8 mouse cellular contexts compared by ENCODE assay signal in genomic region chr16:13255855-13256635, GRCm38 (mm10). TPM values are rescaled to one million over a fixed set of nuclear protein-coding genes. Genes with fewer than 3 reads are reported as not detected.
DNase-seq lines count a peak whose midpoint lies in the region; ATAC-seq and TF ChIP-seq lines count a peak whose summit lies in the region.

Gene Mrtfb (plus strand): TSS chr16:13256481.

- H3K27me3 ChIP-seq in forebrain, embryonic 14.5 days (replicated peaks; ENCODE audit: control insufficient read depth, insufficient read depth, low read length), result no peaks in the 10 kb centered on the region
- no peaks in the 10 kb centered on the region for H3K27me3 ChIP-seq in liver, postnatal 0 days (ENCODE audit: insufficient read depth, low read length)
- no peaks in the 10 kb centered on the region for H3K27me3 ChIP-seq in neural tube, embryonic 13.5 days

- intact Hi-C loops in heart, postnatal 14 days (cut with DNase I), result loop anchor here (2.0 to 5.0 kb wide), 2 partner anchors 64 to 103 kb away; no protein-coding TSS in a partner anchor

- no peak for TF ChIP-seq EP300 in liver, postnatal 0 days (IDR thresholded peaks at IDR 0.05; ENCODE audit: low read depth)

- no peaks in the 10 kb centered on the region for H3K9me3 ChIP-seq in ES-E14 (ENCODE audit: control insufficient read depth, insufficient read depth, low read depth, low read length)
- H3K9me3 ChIP-seq in forebrain, embryonic 14.5 days (replicated peaks; ENCODE audit: control insufficient read depth, low read length), result no peaks in the 10 kb centered on the region
- H3K9me3 ChIP-seq in liver, postnatal 0 days (ENCODE audit: low read length), result no peaks in the 10 kb centered on the region
- H3K9me3 ChIP-seq in neural tube, embryonic 13.5 days, result no peaks in the 10 kb centered on the region

- TF ChIP-seq CTCF in liver, postnatal 0 days (IDR thresholded peaks at IDR 0.05; ENCODE audit: low read depth), result 0 out of 2 replicates have a peak, but pooled peaks have one; percentile 3

- peak; percentile 94 for ATAC-seq in forebrain, embryonic 14.5 days
- ATAC-seq in liver, postnatal 0 days, result peak; percentile 90
- peak; percentile 93 for ATAC-seq in neural tube, embryonic 13.5 days (ENCODE audit: low read depth)

- peak within 1 kb of the TSS; percentile 93 for H3K9ac ChIP-seq in ES-E14 (ENCODE audit: insufficient read depth, low read depth, low read length, poor library complexity, severe bottlenecking)
- peak within 1 kb of the TSS; percentile 89 for H3K9ac ChIP-seq in forebrain, embryonic 14.5 days (ENCODE audit: low read length)
- H3K9ac ChIP-seq in liver, postnatal 0 days (replicated peaks), result peak within 1 kb of the TSS; percentile 83
- H3K9ac ChIP-seq in neural tube, embryonic 13.5 days, result peak within 1 kb of the TSS; percentile 92

- peak within 1 kb of the TSS; percentile 68; the same call in 1 of the 2 replicates for H3K27ac ChIP-seq in ES-E14 (ENCODE audit: insufficient read depth, low read depth, low read length, poor library complexity, severe bottlenecking)
- peak within 1 kb of the TSS; percentile 78 for H3K27ac ChIP-seq in forebrain, embryonic 14.5 days (ENCODE audit: low read depth, low read length)
- peak within 1 kb of the TSS; percentile 81 for H3K27ac ChIP-seq in liver, postnatal 0 days (ENCODE audit: low read depth)
- H3K27ac ChIP-seq in neural tube, embryonic 13.5 days (replicated peaks), result peak within 1 kb of the TSS; percentile 74

- WGBS in forebrain, embryonic 14.5 days, result under 1% methylated on average over 33 of the region's 56 CpGs
- 2% methylated on average over 36 of the region's 56 CpGs for WGBS in liver, postnatal 0 days (ENCODE audit: insufficient replicate concordance)
- WGBS in neural tube, embryonic 13.5 days, result 1% methylated on average over 44 of the region's 56 CpGs

- DNase-seq in ES-E14 (ENCODE audit: low read depth, low spot score), result peak; percentile 73
- DNase-seq in cerebellum, adult 11 months, result peak; percentile 89
- DNase-seq in forebrain, embryonic 14.5 days (ENCODE audit: low spot score), result peak; percentile 90
- peak; percentile 93 to 94 for DNase-seq in heart, postnatal 14 days
- peak; percentile 88 for DNase-seq in layer of hippocampus, adult 11-12 months (ENCODE audit: low spot score)
- peak; percentile 91 for DNase-seq in liver, postnatal 0 days
- DNase-seq in telencephalon, adult 2 months (ENCODE audit: low read depth, low spot score), result peak; percentile 63

- peaks cover 0 to 2% of the 10 kb centered on the region in 2 experiments; a peak in 1 of 4 replicates for H3K4me1 ChIP-seq in ES-E14 (ENCODE audit: control insufficient read depth in 2 of 2, insufficient read depth in 2 of 2, low read length in 2 of 2, poor library complexity in 1 of 2)
- peaks cover 3% of the 10 kb centered on the region; the same call in 1 of the 2 replicates for H3K4me1 ChIP-seq in forebrain, embryonic 14.5 days (ENCODE audit: control insufficient read depth, insufficient read depth, low read length)
- peaks cover 18% of the 10 kb centered on the region for H3K4me1 ChIP-seq in liver, postnatal 0 days (ENCODE audit: insufficient read depth)
- H3K4me1 ChIP-seq in neural tube, embryonic 13.5 days (replicated peaks), result peaks cover 25% of the 10 kb centered on the region

- in situ Hi-C loops in ES-E14 (cut with MboI; ENCODE audit: low sequenced_read_pairs in 2 of 2, unreplicated experiment in 2 of 2), result no loop called here

- peak within 1 kb of the TSS; percentile 88 for H3K4me2 ChIP-seq in forebrain, embryonic 14.5 days (ENCODE audit: low read length)
- peak within 1 kb of the TSS; percentile 93 for H3K4me2 ChIP-seq in liver, postnatal 0 days (ENCODE audit: low read depth, low read length)
- peak within 1 kb of the TSS; percentile 92 for H3K4me2 ChIP-seq in neural tube, embryonic 13.5 days

- peak within 1 kb of the TSS; percentile 84 to 91 for H3K4me3 ChIP-seq in ES-E14 (ENCODE audit: insufficient read depth in 1 of 2, low read depth in 1 of 2, low read length in 2 of 2, poor library complexity in 1 of 2, severe bottlenecking in 1 of 2)
- H3K4me3 ChIP-seq in forebrain, embryonic 14.5 days (ENCODE audit: low read depth, low read length), result peak within 1 kb of the TSS; percentile 79
- H3K4me3 ChIP-seq in liver, postnatal 0 days (ENCODE audit: low read depth, low read length), result peak within 1 kb of the TSS; percentile 78
- H3K4me3 ChIP-seq in neural tube, embryonic 13.5 days, result peak within 1 kb of the TSS; percentile 83

- H3K36me3 ChIP-seq in ES-E14 (ENCODE audit: control insufficient read depth, insufficient read depth, low read length, poor library complexity, severe bottlenecking), result no peaks in the 10 kb centered on the region
- H3K36me3 ChIP-seq in forebrain, embryonic 14.5 days (ENCODE audit: control insufficient read depth, insufficient read depth, low read length), result no peaks in the 10 kb centered on the region
- H3K36me3 ChIP-seq in liver, postnatal 0 days (replicated peaks; ENCODE audit: insufficient read depth, low read length), result no peaks in the 10 kb centered on the region
- H3K36me3 ChIP-seq in neural tube, embryonic 13.5 days, result no peaks in the 10 kb centered on the region

TF ChIP-seq in ES-E14, 5 proteins besides CTCF, POLR2A, EP300 and RAD21:
- TF ChIP-seq ZNF384 (IDR thresholded peaks at IDR 0.05; ENCODE audit: low read depth, low read length) (no peak), ZC3H11A (IDR thresholded peaks at IDR 0.05; ENCODE audit: borderline replicate concordance, low read depth, low read length) (no peak), MAFK (IDR thresholded peaks at IDR 0.05; ENCODE audit: insufficient read depth, low read depth, low read length) (no peak), HCFC1 (IDR thresholded peaks at IDR 0.05; ENCODE audit: borderline replicate concordance, insufficient read depth, low read length) (no peak; the same call in 1 of the 2 replicates), CHD2 (IDR thresholded peaks at IDR 0.05; ENCODE audit: low read depth, low read length) (peak; percentile 97)

RNA-seq across cellular contexts. Expression of gene Mrtfb, which starts in this region (rescaled TPM):
- total RNA-seq in ES-E14 (2012; rRNA removed), result 8.3 and 9.6 TPM in 2 replicates
- 13.6 and 15.6 TPM in 2 replicates for polyA plus RNA-seq in forebrain, embryonic 14.5 days (2014; fragmentation: Nextera tagmentation; extraction: Ambion mirVana)
- total RNA-seq in heart, postnatal 14 days (2021), result 10 to 100 TPM; 36.2 to 36.5 TPM
- polyA plus RNA-seq in liver, postnatal 0 days (2015; fragmentation: Nextera tagmentation; extraction: Ambion mirVana), result 5.8 and 6.0 TPM in 2 replicates
- polyA plus RNA-seq in neural tube, embryonic 13.5 days (2015; fragmentation: Nextera tagmentation; extraction: Ambion mirVana), result 11.2 and 11.5 TPM in 2 replicates

Comparison
In these comparisons a context has a peak if more than half of its experiments do, and no peak if none do; other contexts are left out.
1. Peak in every context shown above with its lines: DNase-seq, ATAC-seq, H3K4me3 ChIP-seq and H3K27ac ChIP-seq.